Mouse (Mus musculus): ENCODE results near the gene Obsl1. TPM values are rescaled to one million over a fixed set of nuclear protein-coding genes. Genes with fewer than 3 reads are reported as not detected.

The Obsl1 gene
- polyA plus RNA-seq, 2 experiments: 108 to 315 TPM

- Histone ChIP-seq H3K27me3 (ENCODE audit: control insufficient read depth, insufficient read depth, low read length) (no peaks in the 10 kb centered on the region), H3K36me3 (ENCODE audit: control insufficient read depth, insufficient read depth, low read length) (peaks cover 77% of the 10 kb centered on the region), H3K4me1 (ENCODE audit: control insufficient read depth, insufficient read depth, low read length) (peaks cover 16% of the 10 kb centered on the region), H3K9ac (ENCODE audit: low read depth, low read length, severe bottlenecking) (no peak overlapping the region), H3K27ac (replicated peaks; ENCODE audit: low read depth, low read length) (no peak overlapping the region), H3K4me2 (replicated peaks; ENCODE audit: low read depth, low read length, severe bottlenecking) (no peak overlapping the region), H3K4me3 (replicated peaks; ENCODE audit: low read length) (no peak overlapping the region), H3K9me3 (ENCODE audit: control insufficient read depth, low read length) (no peaks in the 10 kb centered on the region)
- no peak for ATAC-seq (ENCODE audit: low FRiP score, low read depth)
- no peak for TF ChIP-seq POLR2A (IDR thresholded peaks at IDR 0.05; ENCODE audit: borderline replicate concordance, extremely low read depth, insufficient read depth, insufficient read length)
- WGBS: 95% methylated on average over 9 of the region's 9 CpGs
- no peak for DNase-seq (ENCODE audit: low spot score)
These were observed 4.3 kb downstream of the Obsl1 start for GRCm38 (mm10) chr1:75501905-75502304.

GRCm38 (mm10) chr1:75499441-75499840 is 6.8 kb downstream of the Obsl1 start:
- H3K4me3 ChIP-seq (replicated peaks; ENCODE audit: low read length): no peak overlapping the region
- no peak overlapping the region; the same call in 1 of the 2 replicates for H3K9ac ChIP-seq (ENCODE audit: low read depth, low read length, severe bottlenecking)
- peaks cover 6% of the 10 kb centered on the region for H3K4me1 ChIP-seq (ENCODE audit: control insufficient read depth, insufficient read depth, low read length)
- WGBS: 83% methylated on average over 7 of the region's 7 CpGs
- H3K27ac ChIP-seq (replicated peaks; ENCODE audit: low read depth, low read length): no peak overlapping the region
- ATAC-seq (ENCODE audit: low FRiP score, low read depth) (no peak), DNase-seq (ENCODE audit: low spot score) (no peak)
- no peaks in the 10 kb centered on the region for H3K27me3 ChIP-seq (ENCODE audit: control insufficient read depth, insufficient read depth, low read length)
- no peak for TF ChIP-seq POLR2A (IDR thresholded peaks at IDR 0.05; ENCODE audit: borderline replicate concordance, extremely low read depth, insufficient read depth, insufficient read length)
- no peak overlapping the region for H3K4me2 ChIP-seq (replicated peaks; ENCODE audit: low read depth, low read length, severe bottlenecking)
- no peaks in the 10 kb centered on the region for H3K9me3 ChIP-seq (ENCODE audit: control insufficient read depth, low read length)
- H3K36me3 ChIP-seq (ENCODE audit: control insufficient read depth, insufficient read depth, low read length): peaks cover 97% of the 10 kb centered on the region

- Histone ChIP-seq H3K4me2 (replicated peaks; ENCODE audit: low read depth, low read length, severe bottlenecking) (no peak overlapping the region), H3K9me3 (ENCODE audit: control insufficient read depth, low read length) (no peaks in the 10 kb centered on the region), H3K9ac (ENCODE audit: low read depth, low read length, severe bottlenecking) (no peak overlapping the region), H3K27ac (replicated peaks; ENCODE audit: low read depth, low read length) (no peak overlapping the region), H3K36me3 (ENCODE audit: control insufficient read depth, insufficient read depth, low read length) (peaks cover 92% of the 10 kb centered on the region), H3K4me1 (ENCODE audit: control insufficient read depth, insufficient read depth, low read length) (peaks cover under 1% of the 10 kb centered on the region), H3K4me3 (replicated peaks; ENCODE audit: low read length) (no peak overlapping the region), H3K27me3 (ENCODE audit: control insufficient read depth, insufficient read depth, low read length) (no peaks in the 10 kb centered on the region)
- no peak for DNase-seq (ENCODE audit: low spot score)
- no peak for ATAC-seq (ENCODE audit: low FRiP score, low read depth)
- no peak for TF ChIP-seq POLR2A (IDR thresholded peaks at IDR 0.05; ENCODE audit: borderline replicate concordance, extremely low read depth, insufficient read depth, insufficient read length)
- 90% methylated on average over 4 of the region's 4 CpGs for WGBS
These were observed 7.4 kb downstream of the Obsl1 start for GRCm38 (mm10) chr1:75498897-75499296.

- no peak overlapping the region for H3K4me2 ChIP-seq (replicated peaks; ENCODE audit: low read depth, low read length, severe bottlenecking)
- H3K9me3 ChIP-seq (ENCODE audit: control insufficient read depth, low read length): no peaks in the 10 kb centered on the region
- no peaks in the 10 kb centered on the region for H3K27me3 ChIP-seq (ENCODE audit: control insufficient read depth, insufficient read depth, low read length)
- 40% methylated on average over 12 of the region's 12 CpGs for WGBS
- no peak overlapping the region for H3K27ac ChIP-seq (replicated peaks; ENCODE audit: low read depth, low read length)
- no peak for TF ChIP-seq POLR2A (IDR thresholded peaks at IDR 0.05; ENCODE audit: borderline replicate concordance, extremely low read depth, insufficient read depth, insufficient read length)
- peak; percentile 38; the same call in 1 of the 2 replicates for ATAC-seq (ENCODE audit: low FRiP score, low read depth)
- H3K36me3 ChIP-seq (ENCODE audit: control insufficient read depth, insufficient read depth, low read length): peaks cover 92% of the 10 kb centered on the region
- H3K9ac ChIP-seq (ENCODE audit: low read depth, low read length, severe bottlenecking): no peak overlapping the region
- no peak overlapping the region for H3K4me3 ChIP-seq (replicated peaks; ENCODE audit: low read length)
- peak; percentile 84 for DNase-seq (ENCODE audit: low spot score)
- no peaks in the 10 kb centered on the region; the same call in 1 of the 2 replicates for H3K4me1 ChIP-seq (ENCODE audit: control insufficient read depth, insufficient read depth, low read length)
These were observed 11.2 kb downstream of the Obsl1 start for GRCm38 (mm10) chr1:75494878-75495548.

- DNase-seq (ENCODE audit: low spot score): no peak
- no peak for TF ChIP-seq POLR2A (IDR thresholded peaks at IDR 0.05; ENCODE audit: borderline replicate concordance, extremely low read depth, insufficient read depth, insufficient read length)
- no peak overlapping the region for H3K4me3 ChIP-seq (replicated peaks; ENCODE audit: low read length)
- no peak overlapping the region for H3K9ac ChIP-seq (ENCODE audit: low read depth, low read length, severe bottlenecking)
- WGBS: 47% methylated on average over 24 of the region's 24 CpGs
- no peaks in the 10 kb centered on the region for H3K9me3 ChIP-seq (ENCODE audit: control insufficient read depth, low read length)
- peaks cover 4% of the 10 kb centered on the region for H3K4me1 ChIP-seq (ENCODE audit: control insufficient read depth, insufficient read depth, low read length)
- no peak overlapping the region for H3K4me2 ChIP-seq (replicated peaks; ENCODE audit: low read depth, low read length, severe bottlenecking)
- ATAC-seq (ENCODE audit: low FRiP score, low read depth): no peak
- peaks cover 86% of the 10 kb centered on the region for H3K36me3 ChIP-seq (ENCODE audit: control insufficient read depth, insufficient read depth, low read length)
- H3K27ac ChIP-seq (replicated peaks; ENCODE audit: low read depth, low read length): no peak overlapping the region
- 0 out of 2 replicates have a peak, but pooled peaks cover 4% of the 10 kb centered on the region for H3K27me3 ChIP-seq (ENCODE audit: control insufficient read depth, insufficient read depth, low read length)
These were observed 13.6 kb downstream of the Obsl1 start for GRCm38 (mm10) chr1:75492579-75493170.

All from limb, embryonic 14.5 days (tissue).